Mouse (Mus musculus) forebrain, embryonic 14.5 days (tissue): ENCODE data around the gene Zfp385c. TPM values are rescaled to one million over a fixed set of nuclear protein-coding genes. Genes with fewer than 3 reads are reported as not detected.
A peak's percentile ranks its signal among the peaks of the same experiment; 100 is the strongest.

Experiments used
- ATAC-seq: fragments of 200-750 bp; cut with Nextera tagmentation; 2 replicates; pipeline ENCODE4 v1.8.0; 2017; ENCODE audit warnings: mild to moderate bottlenecking, moderate library complexity
- DNase-seq: peaks from one replicate; pipeline ENCODE4 v3.0.0-alpha.2; 2015; ENCODE audit warnings: low spot score
- H3K27ac ChIP-seq: fragments of 300-500 bp; sonication (generic); 2 replicates; pipeline ENCODE4 v1.5.1; 2014; ENCODE audit warnings: low read depth, mild to moderate bottlenecking, control low read depth, low read length, moderate library complexity
- H3K27me3 ChIP-seq: fragments of 300-500 bp; sonication (generic); replicated peaks from 2 replicates; pipeline ENCODE4 v1.6.1; 2014; ENCODE audit warnings: low read length, control low read depth, mixed read lengths; ENCODE audit not compliant: control insufficient read depth, insufficient read depth
- H3K36me3 ChIP-seq: fragments of 300-500 bp; sonication (generic); 2 replicates; pipeline ENCODE4 v1.6.1; 2014; ENCODE audit warnings: low read length, control low read depth; ENCODE audit not compliant: control insufficient read depth, insufficient read depth
- H3K4me1 ChIP-seq: fragments of 300-500 bp; sonication (generic); 2 replicates; pipeline ENCODE4 v1.6.1; 2014; ENCODE audit warnings: antibody characterized with exemption, low read length, control low read depth; ENCODE audit not compliant: control insufficient read depth, insufficient read depth
- H3K4me2 ChIP-seq: fragments of 300-500 bp; sonication (generic); 2 replicates; pipeline ENCODE4 v1.6.1; 2014; ENCODE audit warnings: mild to moderate bottlenecking, control low read depth, low read length
- H3K4me3 ChIP-seq: fragments of 300-500 bp; sonication (generic); 2 replicates; pipeline ENCODE4 v1.5.1; 2014; ENCODE audit warnings: low read depth, low read length, control low read depth
- H3K9ac ChIP-seq: fragments of 300-500 bp; sonication (generic); 2 replicates; pipeline ENCODE4 v1.6.1; 2014; ENCODE audit warnings: mild to moderate bottlenecking, low read length, control low read depth, moderate library complexity
- H3K9me3 ChIP-seq: fragments of 300-500 bp; sonication (generic); replicated peaks from 2 replicates; pipeline ENCODE4 v1.6.1; 2016; ENCODE audit warnings: low read length, control low read depth, mixed read lengths; ENCODE audit not compliant: control insufficient read depth
- WGBS: fragments of 180-500 bp; shearing (Covaris S2); extraction: QIAGEN DNeasy Blood & Tissue Kit; methylation state at CpG from one replicate; pipeline ENCODE4 v1.1.7; 2014; 5-methylcytosine and 5-hydroxymethylcytosine counted together
- polyA plus RNA-seq: library from polyadenylated mRNA; unstranded; fragments of >200 nt; fragmentation: Nextera tagmentation; extraction: Ambion mirVana; gene quantifications from 2 replicates; pipeline ENCODE4 v1.2.1, GENCODE M21; 2014

The Zfp385c gene
- polyA plus RNA-seq, 1 experiment from 2014 or later: not detected

DNA sequence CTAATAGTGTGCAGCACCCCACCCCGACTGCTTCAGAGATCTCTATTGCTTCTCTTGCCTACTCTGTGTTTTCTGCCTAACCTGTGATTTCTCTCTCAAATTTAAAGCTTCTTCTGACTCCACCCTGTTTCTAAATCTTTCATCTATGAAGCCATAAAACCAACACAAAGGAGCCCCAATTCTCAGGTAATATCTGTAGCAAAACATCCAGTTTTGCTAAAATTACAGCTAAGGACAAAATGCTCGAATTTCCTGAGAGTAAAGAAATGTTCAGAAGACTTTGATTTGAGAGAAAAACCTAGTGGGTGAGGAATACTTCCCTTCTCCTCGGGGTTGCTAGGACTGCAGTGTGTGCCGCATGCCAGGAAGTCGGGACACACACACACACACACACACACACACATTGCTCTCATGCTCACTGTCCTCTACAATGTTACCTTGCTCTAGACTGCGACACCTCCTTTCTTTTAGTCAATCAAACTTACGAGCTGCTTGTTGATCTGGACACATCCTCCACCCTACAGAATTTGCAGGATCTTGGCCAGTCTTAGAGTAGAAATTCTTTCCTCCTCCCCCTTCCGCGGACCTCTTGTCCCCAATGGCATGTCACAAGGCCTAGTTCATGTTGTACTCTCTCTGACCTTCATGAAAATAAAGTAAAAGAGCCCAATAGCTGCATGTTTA, 82.1 kb downstream of the Zfp385c start:
- 90% methylated on average over 9 of the region's 9 CpGs for WGBS
- Histone ChIP-seq H3K4me1 (no peaks in the 10 kb centered on the region), H3K27me3 (no peaks in the 10 kb centered on the region), H3K4me3 (no peak overlapping the region), H3K4me2 (no peak overlapping the region), H3K9me3 (no peaks in the 10 kb centered on the region), H3K9ac (no peak overlapping the region), H3K27ac (no peak overlapping the region), H3K36me3 (peaks cover 10% of the 10 kb centered on the region; the same call in 1 of the 2 replicates)
- no peak for DNase-seq
- ATAC-seq: no peak

- 90% methylated on average over 5 of the region's 5 CpGs for WGBS
- DNase-seq: no peak
- H3K27me3 ChIP-seq: no peaks in the 10 kb centered on the region
- H3K4me2 ChIP-seq: no peak overlapping the region
- no peak for ATAC-seq
- H3K4me1 ChIP-seq: no peaks in the 10 kb centered on the region
- H3K9ac ChIP-seq: no peak overlapping the region
- no peak overlapping the region for H3K4me3 ChIP-seq
- peaks cover 10% of the 10 kb centered on the region; the same call in 1 of the 2 replicates for H3K36me3 ChIP-seq
- no peaks in the 10 kb centered on the region for H3K9me3 ChIP-seq
- H3K27ac ChIP-seq: no peak overlapping the region
Measured at GRCm38 (mm10) chr11:100609355-100609996, 82.8 kb downstream of the Zfp385c start.

GRCm38 (mm10) chr11:100608796-100609195, 83.5 kb downstream of the Zfp385c start:
- WGBS: 85% methylated on average over 4 of the region's 4 CpGs

GRCm38 (mm10) chr11:100607121-100607520, 85.1 kb downstream of the Zfp385c start:
- H3K36me3 ChIP-seq: peaks cover 10% of the 10 kb centered on the region
- no peak overlapping the region for H3K4me2 ChIP-seq
- H3K4me3 ChIP-seq: no peak overlapping the region
- 92% methylated on average over 6 of the region's 6 CpGs for WGBS
- ATAC-seq (no peak), DNase-seq (no peak)
- H3K27ac ChIP-seq: no peak overlapping the region
- no peaks in the 10 kb centered on the region for H3K27me3 ChIP-seq
- H3K9ac ChIP-seq: no peak overlapping the region
- H3K4me1 ChIP-seq: no peaks in the 10 kb centered on the region
- no peaks in the 10 kb centered on the region for H3K9me3 ChIP-seq

More at GRCm38 (mm10) chr11:100608796-100609195, 83.5 kb downstream of the Zfp385c start:
- Histone ChIP-seq H3K9ac (no peak overlapping the region), H3K4me3 (no peak overlapping the region), H3K27me3 (no peaks in the 10 kb centered on the region), H3K4me2 (no peak overlapping the region), H3K27ac (no peak overlapping the region), H3K9me3 (no peaks in the 10 kb centered on the region), H3K36me3 (peaks cover 10% of the 10 kb centered on the region; the same call in 1 of the 2 replicates), H3K4me1 (no peaks in the 10 kb centered on the region)
- no peak for ATAC-seq
- DNase-seq: no peak

DNA sequence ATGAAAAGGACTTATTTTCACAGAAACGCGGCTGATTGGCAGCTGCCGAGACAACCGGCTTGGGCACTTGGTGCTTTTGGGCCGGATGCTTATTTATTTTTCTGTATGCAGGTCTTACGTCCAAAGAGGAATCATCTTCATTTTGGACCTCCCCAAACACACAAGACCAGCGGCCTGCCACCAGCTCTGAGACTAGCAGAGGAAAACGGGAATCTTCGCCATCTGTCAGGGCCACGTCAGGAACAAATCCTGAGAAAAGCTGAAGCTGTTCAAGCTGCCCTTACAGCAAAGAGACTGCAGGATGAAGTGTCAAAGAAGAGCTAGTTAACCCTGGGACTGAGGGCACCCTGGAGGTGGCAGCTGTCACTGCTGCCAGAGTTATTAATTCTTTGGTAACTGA, 86.8 kb downstream of the Zfp385c start:
- Histone ChIP-seq H3K36me3 (peaks cover 25% of the 10 kb centered on the region), H3K9ac (no peak overlapping the region), H3K27ac (no peak overlapping the region; the same call in 1 of the 2 replicates), H3K4me3 (no peak overlapping the region), H3K4me2 (no peak overlapping the region), H3K4me1 (no peaks in the 10 kb centered on the region), H3K27me3 (no peaks in the 10 kb centered on the region), H3K9me3 (no peaks in the 10 kb centered on the region)
- ATAC-seq (no peak), DNase-seq (no peak)
- 84% methylated on average over 10 of the region's 10 CpGs for WGBS

- H3K4me3 ChIP-seq: no peak overlapping the region
- H3K9me3 ChIP-seq: no peaks in the 10 kb centered on the region
- peak; percentile 38 for DNase-seq
- H3K27ac ChIP-seq: no peak overlapping the region
- no peaks in the 10 kb centered on the region for H3K4me1 ChIP-seq
- no peak for ATAC-seq
- H3K36me3 ChIP-seq: peaks cover 35% of the 10 kb centered on the region
- no peak overlapping the region for H3K4me2 ChIP-seq
- no peak overlapping the region for H3K9ac ChIP-seq
- 72% methylated on average over 4 of the region's 4 CpGs for WGBS
- no peaks in the 10 kb centered on the region for H3K27me3 ChIP-seq
Measured at GRCm38 (mm10) chr11:100604321-100605005, 87.8 kb downstream of the Zfp385c start.

DNA sequence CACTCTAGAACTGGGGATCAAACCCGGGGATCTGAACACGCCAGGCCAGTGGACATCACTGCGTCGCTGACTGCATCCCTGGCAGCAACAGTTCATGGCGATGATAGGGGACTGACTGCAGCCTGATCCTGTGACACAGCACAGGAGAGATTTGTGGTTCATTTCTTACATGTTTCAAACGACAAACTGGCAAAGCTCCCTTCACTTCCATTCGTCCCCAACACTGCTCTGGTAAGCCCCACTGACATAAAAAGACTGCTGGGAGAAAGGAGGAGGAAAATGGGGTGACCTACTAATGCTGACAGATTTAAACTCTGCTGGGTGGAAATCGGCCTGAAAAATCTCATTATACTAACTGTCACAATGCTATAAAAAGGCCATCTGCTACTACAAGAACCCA, 88.4 kb downstream of the Zfp385c start:
- no peaks in the 10 kb centered on the region for H3K9me3 ChIP-seq
- H3K4me1 ChIP-seq: no peaks in the 10 kb centered on the region
- no peak overlapping the region for H3K27ac ChIP-seq
- no peak overlapping the region for H3K4me3 ChIP-seq
- peaks cover 39% of the 10 kb centered on the region for H3K36me3 ChIP-seq
- no peak overlapping the region for H3K9ac ChIP-seq
- no peak for ATAC-seq
- no peak for DNase-seq
- 85% methylated on average over 8 of the region's 8 CpGs for WGBS
- H3K27me3 ChIP-seq: no peaks in the 10 kb centered on the region
- H3K4me2 ChIP-seq: no peak overlapping the region

- Histone ChIP-seq H3K4me3 (no peak overlapping the region), H3K4me2 (no peak overlapping the region), H3K4me1 (no peaks in the 10 kb centered on the region), H3K27ac (no peak overlapping the region), H3K36me3 (peaks cover 39% of the 10 kb centered on the region), H3K27me3 (no peaks in the 10 kb centered on the region), H3K9ac (no peak overlapping the region), H3K9me3 (no peaks in the 10 kb centered on the region)
- WGBS: 94% methylated on average over 9 of the region's 9 CpGs
- ATAC-seq: no peak
- no peak for DNase-seq
Measured at GRCm38 (mm10) chr11:100603155-100603554, 89.1 kb downstream of the Zfp385c start.

DNA sequence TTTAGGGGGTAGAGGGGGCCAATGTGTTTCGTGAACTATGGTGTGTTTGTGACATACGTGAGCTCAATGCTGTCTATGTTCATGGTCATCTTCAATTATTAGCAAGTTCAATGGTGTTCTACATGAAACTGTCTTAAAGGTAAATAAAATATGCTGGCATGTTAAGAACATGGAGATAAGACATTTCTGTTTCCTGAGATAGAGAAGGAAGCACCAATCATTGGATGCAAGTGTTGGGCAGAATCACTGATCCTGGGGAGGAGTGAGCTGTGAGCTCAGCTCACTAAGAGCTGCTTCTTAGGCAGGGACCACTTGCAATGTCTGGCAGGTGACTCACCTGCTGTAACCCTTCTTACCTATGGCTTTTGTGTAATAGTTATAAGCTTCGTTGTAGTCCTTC, 90.9 kb downstream of the Zfp385c start:
- H3K4me1 ChIP-seq: no peaks in the 10 kb centered on the region
- H3K9me3 ChIP-seq: no peaks in the 10 kb centered on the region
- DNase-seq (no peak), ATAC-seq (no peak)
- H3K4me3 ChIP-seq: no peak overlapping the region
- H3K27ac ChIP-seq: no peak overlapping the region
- no peak overlapping the region for H3K4me2 ChIP-seq
- no peak overlapping the region for H3K9ac ChIP-seq
- H3K36me3 ChIP-seq: peaks cover 56% of the 10 kb centered on the region
- 94% methylated on average over 3 of the region's 3 CpGs for WGBS
- H3K27me3 ChIP-seq: no peaks in the 10 kb centered on the region
